Mouse (Mus musculus) MEL (cell line): Measurements from ENCODE around the gene Eef1a1. TPM values are rescaled to one million over a fixed set of nuclear protein-coding genes. Genes with fewer than 3 reads are reported as not detected.

Source experiments
- DNase-seq: peaks from one replicate; pipeline ENCODE4 v3.0.0; 2011; ENCODE audit warnings: low read depth, low spot score
- H3K27ac ChIP-seq: 2 replicates; pipeline ENCODE4 v1.5.1; 2012; ENCODE audit warnings: low read depth, mild to moderate bottlenecking, control low read depth, low read length, moderate library complexity; ENCODE audit not compliant: control insufficient read depth
- H3K27me3 ChIP-seq, 2 experiments: fragments of 150-350 bp in 1 of 2; sonication (generic) in 1 of 2; 2 replicates each; pipeline ENCODE4 v1.6.1; 2012; ENCODE audit warnings: low read length in 2 of 2, mild to moderate bottlenecking in 2 of 2, improper control_type of control experiment in 1 of 2, moderate library complexity in 1 of 2; ENCODE audit not compliant: insufficient read depth in 2 of 2, control insufficient read depth in 1 of 2
- H3K36me3 ChIP-seq, 2 experiments: 2 replicates each; pipeline ENCODE4 v1.6.1; 2012 to 2014; ENCODE audit warnings: low read length in 2 of 2, improper control_type of control experiment in 1 of 2, inconsistent platforms in 1 of 2, mild to moderate bottlenecking in 1 of 2; ENCODE audit not compliant: insufficient read depth in 2 of 2, control insufficient read depth in 1 of 2
- H3K4me1 ChIP-seq, 2 experiments: fragments of 150-350 bp in 1 of 2; sonication (generic) in 1 of 2; 2 replicates each; pipeline ENCODE4 v1.6.1; 2012; ENCODE audit warnings: low read length in 2 of 2, improper control_type of control experiment in 1 of 2, mild to moderate bottlenecking in 1 of 2; ENCODE audit not compliant: insufficient read depth in 2 of 2, control insufficient read depth in 1 of 2
- H3K4me3 ChIP-seq, 2 experiments: fragments of 150-350 bp in 1 of 2; sonication (generic) in 1 of 2; 2 replicates each; pipeline ENCODE4 v1.5.1; 2012; ENCODE audit warnings: low read depth in 2 of 2, low read length in 2 of 2, mild to moderate bottlenecking in 2 of 2, moderate library complexity in 2 of 2, control low read depth in 1 of 2, improper control_type of control experiment in 1 of 2; ENCODE audit not compliant: control insufficient read depth in 1 of 2, insufficient read depth in 1 of 2
- H3K79me2 ChIP-seq: 2 replicates; pipeline ENCODE4 v1.6.1; 2012; ENCODE audit warnings: mild to moderate bottlenecking, low read length, moderate library complexity; ENCODE audit not compliant: control insufficient read depth, poor library complexity, insufficient read depth
- H3K9ac ChIP-seq: 2 replicates; pipeline ENCODE4 v1.6.1; 2012; ENCODE audit warnings: low read depth, mild to moderate bottlenecking, control low read depth, low read length, moderate library complexity; ENCODE audit not compliant: control insufficient read depth, poor library complexity, severe bottlenecking
- H3K9me3 ChIP-seq: fragments of 150-350 bp; sonication (generic); replicated peaks from 2 replicates; pipeline ENCODE4 v1.6.1; 2012; ENCODE audit warnings: mild to moderate bottlenecking, low read length, improper control_type of control experiment, moderate library complexity; ENCODE audit not compliant: insufficient read depth
- CHD1 ChIP-seq: IDR thresholded peaks from 2 replicates; pipeline ENCODE4 v1.6.1; 2012; ENCODE audit warnings: low read depth, mild to moderate bottlenecking, inconsistent platforms, low read length, improper control_type of control experiment
- CTCF ChIP-seq, 3 experiments: IDR thresholded peaks in 2 of 3; conservative IDR thresholded peaks in 1 of 3; 2 replicates each; pipeline ENCODE4 v1.5.1; 2011 to 2012; ENCODE audit warnings: low read length in 3 of 3, low read depth in 2 of 3, mild to moderate bottlenecking in 2 of 3, improper control_type of control experiment in 1 of 3, inconsistent platforms in 1 of 3, mixed read lengths in 1 of 3, moderate library complexity in 1 of 3; ENCODE audit not compliant: control insufficient read depth in 1 of 3, insufficient read depth in 1 of 3, poor library complexity in 1 of 3, severe bottlenecking in 1 of 3
- GABPA ChIP-seq: IDR thresholded peaks from 2 replicates; pipeline ENCODE4 v1.6.1; 2012; ENCODE audit warnings: low read depth, mild to moderate bottlenecking, inconsistent platforms, low read length, improper control_type of control experiment, moderate library complexity
- MAX ChIP-seq: IDR thresholded peaks from 2 replicates; pipeline ENCODE4 v1.6.1; 2011; ENCODE audit warnings: low read length, improper control_type of control experiment
- MAZ ChIP-seq: IDR thresholded peaks from 2 replicates; pipeline ENCODE4 v1.6.1; 2012; ENCODE audit warnings: low read depth, mild to moderate bottlenecking, inconsistent platforms, low read length, improper control_type of control experiment
- RAD21 ChIP-seq: IDR thresholded peaks from 2 replicates; pipeline ENCODE4 v1.6.1; 2011; ENCODE audit warnings: mild to moderate bottlenecking, low read depth, low read length, improper control_type of control experiment
- TBP ChIP-seq: IDR thresholded peaks from 2 replicates; pipeline ENCODE4 v1.8.0; 2011; ENCODE audit warnings: low read depth, low read length, improper control_type of control experiment
- USF2 ChIP-seq, 2 experiments: IDR thresholded peaks; 2 replicates each; pipeline ENCODE4 v1.6.1; 2011 to 2012; ENCODE audit warnings: improper control_type of control experiment in 2 of 2, low read length in 2 of 2, borderline replicate concordance in 1 of 2, inconsistent platforms in 1 of 2, low read depth in 1 of 2, mild to moderate bottlenecking in 1 of 2; ENCODE audit not compliant: insufficient read depth in 1 of 2
- polyA plus RNA-seq, 2 experiments: library from polyadenylated mRNA; stranded (reverse) in 1 of 2; unstranded in 1 of 2; fragments of >175 nt in 1 of 2; fragments of >200 nt in 1 of 2; gene quantifications; 2 replicates each; pipeline versions ENCODE4 v1.2.1 to v1.2.4; 2012; ENCODE audit warnings: low replicate concordance in 2 of 2, low read depth in 1 of 2; ENCODE audit not compliant: insufficient read length in 2 of 2, insufficient read depth in 1 of 2, missing spikeins in 1 of 2
- total RNA-seq: library from RNA; depleted of rRNA; stranded (reverse); fragments of 300-350 nt; gene quantifications from 2 replicates; pipeline ENCODE4 v1.2.3, GENCODE M21; 2012

Eef1a1 gene
- total and polyA plus RNA-seq, 3 experiments: 11,701 to 60,504 (median 13,182) TPM

GRCm38 (mm10) chr9:78432471-78432870 lies 56.5 kb downstream of the Eef1a1 start:
- Histone ChIP-seq H3K4me3 (no peak overlapping the region), H3K79me2 (peaks cover 3% of the 10 kb centered on the region), H3K27ac (no peak overlapping the region), H3K9ac (no peak overlapping the region), H3K27me3 (no peaks in the 10 kb centered on the region), H3K4me1 (peaks cover 0 to 7% of the 10 kb centered on the region in 2 experiments; a peak in 2 of 4 replicates), H3K9me3 (no peaks in the 10 kb centered on the region), H3K36me3 (peaks cover 6 to 9% of the 10 kb centered on the region in 2 experiments; a peak in 3 of 4 replicates)
- TF ChIP-seq CTCF (IDR thresholded peaks at IDR 0.05 in 2 of 3, conservative IDR thresholded peaks at IDR 0.05 in 1 of 3; ENCODE audit: control insufficient read depth in 1 of 3, insufficient read depth in 1 of 3, low read depth in 2 of 3, low read length in 3 of 3, poor library complexity in 1 of 3, severe bottlenecking in 1 of 3) (peak in 2 of 3 experiments; percentile 4 to 35; a peak in 2 of 6 replicates), TBP (no peak)
- no peak for DNase-seq

GRCm38 (mm10) chr9:78430486-78430885 lies 58.5 kb downstream of the Eef1a1 start:
- TF ChIP-seq RAD21: no peak
- TF ChIP-seq CTCF (IDR thresholded peaks at IDR 0.05 in 2 of 3, conservative IDR thresholded peaks at IDR 0.05 in 1 of 3; ENCODE audit: control insufficient read depth in 1 of 3, insufficient read depth in 1 of 3, low read depth in 2 of 3, low read length in 3 of 3, poor library complexity in 1 of 3, severe bottlenecking in 1 of 3): no peak
- no peak for TF ChIP-seq MAX
- no peak for TF ChIP-seq USF2 (IDR thresholded peaks at IDR 0.05; ENCODE audit: borderline replicate concordance in 1 of 2, insufficient read depth in 1 of 2, low read depth in 1 of 2, low read length in 2 of 2)
- no peak for TF ChIP-seq TBP
- no peak for TF ChIP-seq CHD1
- no peak for TF ChIP-seq MAZ
- H3K9ac ChIP-seq: no peak overlapping the region
- H3K4me1 ChIP-seq: peaks cover 0 to 9% of the 10 kb centered on the region in 2 experiments; a peak in 2 of 4 replicates
- H3K9me3 ChIP-seq: no peaks in the 10 kb centered on the region
- peak; percentile 35 for DNase-seq
- peaks cover 2% of the 10 kb centered on the region; the same call in 1 of the 2 replicates for H3K79me2 ChIP-seq
- H3K27me3 ChIP-seq: no peaks in the 10 kb centered on the region
- H3K27ac ChIP-seq: no peak overlapping the region
- H3K4me3 ChIP-seq: no peak overlapping the region
- peaks cover 4 to 7% of the 10 kb centered on the region in 2 experiments; a peak in 3 of 4 replicates for H3K36me3 ChIP-seq

GRCm38 (mm10) chr9:78429551-78429950 lies 59.4 kb downstream of the Eef1a1 start:
- no peak overlapping the region for H3K27ac ChIP-seq
- H3K27me3 ChIP-seq: no peaks in the 10 kb centered on the region
- H3K9ac ChIP-seq: no peak overlapping the region
- no peak for DNase-seq
- no peaks in the 10 kb centered on the region for H3K9me3 ChIP-seq
- no peak overlapping the region for H3K4me3 ChIP-seq
- H3K79me2 ChIP-seq: peaks cover 2% of the 10 kb centered on the region; the same call in 1 of the 2 replicates
- H3K36me3 ChIP-seq: peaks cover 4% of the 10 kb centered on the region in 2 experiments; a peak in 3 of 4 replicates
- no peak for TF ChIP-seq GABPA
- TF ChIP-seq, all 39 proteins: peak for 0
- H3K4me1 ChIP-seq: peaks cover 0 to 9% of the 10 kb centered on the region in 2 experiments; a peak in 2 of 4 replicates
